17 mouse cellular contexts compared by ENCODE assay signal in the genomic region with DNA sequence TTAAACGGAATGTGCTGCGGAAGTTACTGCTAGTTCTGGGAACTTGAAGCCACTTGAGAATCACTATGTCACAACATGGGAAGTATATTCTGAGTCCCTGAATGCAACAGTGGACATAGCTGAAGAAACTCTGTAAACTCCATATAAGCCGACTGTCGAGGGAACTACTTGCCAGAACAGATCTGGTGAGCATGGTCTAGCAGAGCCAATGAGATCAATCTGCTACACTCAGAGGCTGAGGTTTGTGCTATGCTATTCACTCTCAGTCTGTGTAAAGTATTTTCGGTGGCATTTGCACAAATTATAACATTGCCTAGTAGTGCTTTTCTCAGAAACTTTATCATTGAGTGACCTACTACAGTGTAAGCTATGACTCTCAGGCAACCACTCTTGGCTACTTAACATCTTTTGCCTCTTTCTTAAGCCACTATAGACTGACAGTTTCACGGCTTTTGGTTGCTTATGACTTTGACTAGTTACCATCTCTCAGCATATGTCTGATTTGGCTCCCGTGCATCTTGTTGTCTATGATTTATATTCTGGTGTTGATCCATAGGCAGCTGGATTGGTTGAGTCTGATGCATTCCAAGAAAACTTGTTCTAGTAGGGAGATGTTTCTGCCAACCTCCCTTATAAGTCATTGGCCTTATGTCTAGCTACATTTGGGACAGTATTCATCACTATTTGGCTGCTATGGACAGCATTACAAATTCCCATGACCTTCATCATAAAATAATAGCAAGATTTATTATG.
"Had no signal": no experiment of that assay in that cellular context is flagged by ENCODE, and none has a peak within 500 bp of the region (broad histone marks: within the 10 kb centered on the region; RNA-seq: fewer than 3 reads in every experiment).

No protein-coding gene starts in this region.

- H3K4me2 ChIP-seq: lung, embryonic 15.5 days; midbrain, embryonic 11.5 days; midbrain, embryonic 13.5 days; midbrain, embryonic 15.5 days; neural tube, embryonic 12.5 days; stomach, embryonic 15.5 days had no signal

- H3K9ac ChIP-seq: lung, embryonic 15.5 days; midbrain, embryonic 13.5 days; midbrain, embryonic 15.5 days; neural tube, embryonic 12.5 days; stomach, embryonic 15.5 days had no signal

- H3K27ac ChIP-seq: lung, embryonic 15.5 days; macrophage; midbrain, embryonic 13.5 days; midbrain, embryonic 15.5 days; neural tube, embryonic 12.5 days; stomach, embryonic 15.5 days; stomach, postnatal 0 days had no signal

- H3K4me1 ChIP-seq: lung, embryonic 15.5 days; megakaryocyte, embryonic 14.5 days; midbrain, embryonic 13.5 days; midbrain, embryonic 15.5 days; neural tube, embryonic 12.5 days; stomach, embryonic 15.5 days had no signal

- H3K9me3 ChIP-seq: lung, embryonic 15.5 days; megakaryocyte, embryonic 14.5 days; midbrain, embryonic 13.5 days; midbrain, embryonic 15.5 days; neural tube, embryonic 12.5 days; stomach, embryonic 15.5 days had no signal

- H3K36me3 ChIP-seq: lung, embryonic 15.5 days; midbrain, embryonic 13.5 days; midbrain, embryonic 15.5 days; neural tube, embryonic 12.5 days; stomach, embryonic 15.5 days had no signal

- ATAC-seq: lung, postnatal 0 days; midbrain, embryonic 13.5 days; midbrain, embryonic 15.5 days had no signal

- DNase-seq: lung, adult 2 months; lung, postnatal 14 days; lung, postnatal 36 days; right cerebral cortex, postnatal 14 days; thymus, adult 2 months; thymus, postnatal 25 days; thymus, postnatal 4 days had no signal

- H3K4me3 ChIP-seq: lung, embryonic 15.5 days; megakaryocyte, embryonic 14.5 days; midbrain, embryonic 13.5 days; midbrain, embryonic 15.5 days; neural tube, embryonic 12.5 days; stomach, embryonic 15.5 days had no signal

- H3K27me3 ChIP-seq: lung, embryonic 15.5 days; megakaryocyte, embryonic 14.5 days; midbrain, embryonic 13.5 days; midbrain, embryonic 15.5 days; neural tube, embryonic 12.5 days; stomach, embryonic 15.5 days had no signal
